Mouse (Mus musculus): ENCODE measurements around the gene Pla2g16.

Gene Pla2g16

DNA sequence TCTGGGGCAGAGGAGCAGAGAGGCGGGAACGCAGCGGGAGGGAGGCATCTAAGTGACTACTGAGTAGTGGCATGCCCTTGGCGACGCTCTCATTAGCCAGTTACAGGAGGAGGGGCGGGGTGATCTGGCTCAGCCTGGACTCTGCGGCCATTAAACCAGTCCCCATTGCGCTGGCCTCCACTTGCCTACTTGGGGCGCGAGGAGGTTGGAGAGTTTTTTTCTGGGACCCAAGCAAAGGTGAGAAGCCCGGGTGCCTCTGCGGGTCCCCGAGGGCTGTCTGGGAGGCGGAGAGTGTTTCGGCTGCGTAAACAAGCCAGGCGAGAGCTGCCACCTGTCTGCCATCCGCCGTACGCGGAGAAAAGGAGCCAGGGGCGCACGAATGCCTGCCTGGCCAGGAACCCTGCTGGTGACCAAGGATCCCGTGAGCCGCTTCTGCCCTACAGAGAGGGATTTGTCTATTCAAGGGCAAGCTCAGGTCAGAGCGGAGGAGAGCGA, at the start of gene Pla2g16:
Gene Pla2g16, plus strand, starts transcription at position 132 of the 495 bp plus-strand sequence.
- DNase-seq (ENCODE audit: low spot score in 2 of 2): peak; percentile 80 to 83

- DNase-seq (ENCODE audit: low spot score in 2 of 2): no peak
These were observed 49.2 kb upstream of the Pla2g16 start for GRCm38 (mm10) chr19:7508026-7508425.

DNA sequence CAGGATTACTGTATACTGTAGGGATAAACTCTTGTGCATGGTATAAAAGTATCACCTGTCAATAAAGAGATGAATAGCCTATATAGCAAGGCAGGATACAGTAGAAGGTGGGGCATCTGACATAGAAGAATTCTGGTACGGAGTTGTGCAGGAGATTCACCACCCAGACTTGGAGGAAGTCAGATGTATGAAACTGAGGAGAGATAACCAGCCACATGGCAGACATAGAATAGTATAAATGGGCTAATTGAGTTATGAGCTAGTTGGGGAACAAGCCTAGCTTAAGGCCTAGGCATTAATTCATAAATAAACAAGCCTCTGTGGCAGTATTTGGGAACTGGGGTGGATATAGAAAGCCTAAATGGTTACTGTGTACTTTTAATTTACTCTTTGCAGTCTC, 40.8 kb upstream of the Pla2g16 start:
- DNase-seq (ENCODE audit: low spot score in 2 of 2): no peak

GRCm38 (mm10) chr19:7521619-7522018, 35.6 kb upstream of the Pla2g16 start:
- DNase-seq (ENCODE audit: low spot score in 2 of 2): no peak

DNA sequence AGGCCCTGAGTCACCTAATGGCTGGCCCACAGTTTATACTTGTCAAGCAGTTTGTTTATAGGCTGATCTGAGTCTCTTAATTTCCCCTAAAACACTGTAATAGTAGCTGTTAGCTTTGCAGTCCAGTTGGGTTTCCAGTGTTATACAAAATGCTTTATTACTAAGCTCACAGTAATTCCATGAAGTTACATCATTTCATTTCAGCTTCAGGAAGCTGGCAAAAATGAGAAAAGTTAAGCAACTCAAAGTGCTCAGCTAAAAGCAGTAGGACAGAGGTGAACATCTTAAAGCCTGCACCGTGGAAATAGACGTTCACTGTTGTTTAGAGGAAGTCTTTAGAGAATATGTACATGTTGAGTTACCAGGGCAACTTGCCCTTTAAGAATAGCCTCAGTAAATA, 34.4 kb upstream of the Pla2g16 start:
- no peak for DNase-seq (ENCODE audit: low spot score in 2 of 2)

DNA sequence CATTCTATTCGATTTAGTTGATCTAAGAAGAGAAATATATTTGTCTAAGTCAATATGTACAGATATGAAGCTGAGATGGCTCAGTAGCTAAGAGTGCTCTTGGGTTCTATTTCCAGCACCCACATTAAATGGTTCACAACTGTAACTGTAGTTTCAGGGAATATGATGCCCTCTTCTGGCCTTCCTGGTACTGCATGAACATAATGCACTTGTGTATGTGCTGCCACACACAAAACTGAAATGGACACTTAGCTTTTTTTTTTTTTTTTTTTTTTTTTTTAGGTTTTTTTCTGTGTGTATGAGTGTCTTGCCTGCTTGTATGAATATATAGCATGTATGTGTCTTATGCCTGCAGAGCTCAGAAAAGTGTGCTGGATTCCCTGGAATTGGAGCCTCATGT, 34.0 kb upstream of the Pla2g16 start:
- DNase-seq (ENCODE audit: low spot score in 2 of 2): no peak

DNA sequence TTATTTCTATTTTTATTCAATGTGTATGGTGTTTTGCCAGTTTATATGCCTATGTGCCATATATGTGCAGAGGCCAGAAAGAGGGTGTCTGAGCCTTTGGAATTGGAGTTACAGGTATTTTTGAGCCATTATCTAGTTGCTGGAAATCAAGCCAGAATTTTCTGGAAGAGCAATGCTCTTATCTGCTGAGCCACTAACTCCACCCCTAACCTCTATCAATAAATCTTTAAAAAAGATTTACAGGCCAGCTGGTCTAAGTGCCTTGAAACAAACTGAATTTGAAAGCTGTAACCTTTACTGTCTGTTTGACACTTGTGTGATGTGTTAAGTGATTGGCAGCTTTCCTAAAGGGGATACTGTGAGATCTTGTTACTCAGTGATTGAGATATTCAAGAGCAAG, 33.5 kb upstream of the Pla2g16 start:
- no peak for DNase-seq (ENCODE audit: low spot score in 2 of 2)

GRCm38 (mm10) chr19:7524879-7525278, 32.4 kb upstream of the Pla2g16 start:
- DNase-seq (ENCODE audit: low spot score in 2 of 2): no peak

DNA sequence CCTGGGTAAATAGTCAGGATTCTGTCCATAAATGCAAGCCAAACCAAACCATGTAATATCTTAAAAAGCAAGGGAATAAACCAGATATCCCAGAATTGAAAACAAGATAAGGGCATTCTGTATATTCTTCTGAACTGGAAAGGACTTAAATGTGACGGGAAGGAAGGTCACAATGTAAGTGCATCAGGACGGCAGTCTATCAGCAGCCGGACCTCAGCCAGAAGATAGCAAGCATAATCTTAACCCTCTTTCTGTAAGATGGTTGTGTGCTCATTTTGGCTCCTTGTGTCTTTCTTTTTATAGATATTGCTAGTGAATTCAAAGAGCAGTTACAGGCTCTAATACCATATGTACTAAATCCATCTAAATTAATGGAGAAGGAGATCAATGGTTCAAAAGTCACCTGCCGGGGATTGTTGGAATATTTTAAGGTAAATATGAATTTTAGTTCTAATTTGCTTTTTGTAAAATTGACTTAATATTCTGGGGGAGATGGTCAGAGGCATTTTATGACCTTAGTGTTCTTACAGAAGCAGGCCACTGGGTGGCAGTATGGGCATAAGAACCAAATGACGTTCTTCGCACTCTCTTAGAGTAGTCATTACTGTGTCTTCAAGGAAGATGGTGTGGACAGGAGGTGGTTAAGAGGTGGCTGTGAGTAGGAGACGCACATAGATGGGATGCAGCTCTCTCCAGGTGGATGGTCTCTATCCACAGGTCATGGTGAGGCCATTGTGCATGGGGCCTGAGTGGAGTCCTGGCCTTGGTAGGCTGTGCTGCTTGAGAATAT, 28.4 kb upstream of the Pla2g16 start:
- DNase-seq (ENCODE audit: low spot score in 2 of 2): peak; percentile 10 to 46

- no peak for DNase-seq (ENCODE audit: low spot score in 2 of 2)
These were observed 25.4 kb upstream of the Pla2g16 start for GRCm38 (mm10) chr19:7531906-7532305.

DNA sequence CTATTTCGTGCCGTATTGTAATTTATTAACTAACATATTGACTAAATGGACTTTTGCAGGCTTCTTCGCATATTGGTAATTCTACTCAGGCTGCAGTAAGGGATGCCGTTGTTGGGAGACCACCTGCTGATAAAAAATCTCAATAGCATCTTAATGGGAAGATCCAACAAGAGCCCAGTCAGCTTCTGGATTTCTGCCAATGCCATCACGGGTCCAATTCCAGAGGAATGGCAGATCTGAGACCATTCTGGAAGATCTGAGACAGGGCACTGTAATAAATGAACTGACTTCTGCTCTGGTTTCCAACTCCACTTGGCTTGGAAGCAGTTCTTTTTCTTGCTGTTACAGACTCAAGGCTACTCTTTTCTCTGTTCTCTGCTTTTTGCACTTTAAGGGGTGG, 23.4 kb upstream of the Pla2g16 start:
- DNase-seq (ENCODE audit: low spot score in 2 of 2): no peak

GRCm38 (mm10) chr19:7548924-7549323, 8.3 kb upstream of the Pla2g16 start:
- DNase-seq (ENCODE audit: low spot score in 2 of 2): no peak

DNA sequence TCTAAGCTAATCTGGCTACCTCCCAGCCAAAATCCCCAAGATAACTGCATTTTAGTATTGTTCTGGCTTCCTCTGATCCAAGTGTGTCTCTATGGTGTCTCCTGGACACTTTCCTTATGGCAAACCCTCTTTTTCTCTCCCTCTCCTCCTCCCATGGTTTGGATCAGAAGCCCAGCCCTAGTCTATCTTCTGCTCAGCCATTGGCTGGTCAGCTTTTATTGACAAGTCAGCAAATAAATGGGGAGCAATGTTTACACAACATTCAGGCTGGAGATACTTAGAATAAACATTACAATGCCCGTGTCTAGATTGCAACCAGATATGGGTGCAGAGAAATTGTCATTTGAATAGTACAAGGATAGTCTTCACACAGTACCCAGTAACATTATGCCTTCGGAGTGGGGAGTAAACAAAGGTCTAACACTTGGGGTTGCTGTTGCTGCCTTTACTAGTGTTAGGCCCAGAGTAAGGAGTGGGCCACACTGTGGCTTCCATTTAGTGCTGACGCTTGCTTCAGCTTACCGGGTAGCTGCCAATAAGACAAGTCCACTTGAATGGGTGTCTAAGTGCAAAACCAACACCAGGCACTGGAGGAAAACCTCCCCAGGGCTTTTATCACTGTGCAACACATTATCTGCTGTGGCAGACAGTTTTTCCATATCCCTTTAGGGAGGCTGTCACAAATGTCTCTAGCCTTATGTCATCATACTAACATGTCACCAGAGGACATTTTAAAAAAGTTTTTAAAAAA, 5.5 kb upstream of the Pla2g16 start:
- DNase-seq (ENCODE audit: low spot score in 2 of 2): no peak

- DNase-seq (ENCODE audit: low spot score in 2 of 2): no peak
These were observed 5.0 kb upstream of the Pla2g16 start for GRCm38 (mm10) chr19:7552301-7552673.

GRCm38 (mm10) chr19:7553441-7553840, 3.8 kb upstream of the Pla2g16 start:
- no peak for DNase-seq (ENCODE audit: low spot score in 2 of 2)

GRCm38 (mm10) chr19:7554881-7555280, 2.4 kb upstream of the Pla2g16 start:
- DNase-seq (ENCODE audit: low spot score in 2 of 2): no peak

- DNase-seq (ENCODE audit: low spot score in 2 of 2): no peak
These were observed 618 bp upstream of the Pla2g16 start for GRCm38 (mm10) chr19:7556641-7557040.

GRCm38 (mm10) chr19:7557844-7558243, 585 bp downstream of the Pla2g16 start:
- peak; percentile 6 to 21 for DNase-seq (ENCODE audit: low spot score in 2 of 2)

- DNase-seq (ENCODE audit: low spot score in 2 of 2): no peak
These were observed 1.4 kb downstream of the Pla2g16 start for GRCm38 (mm10) chr19:7558675-7559074.

DNA sequence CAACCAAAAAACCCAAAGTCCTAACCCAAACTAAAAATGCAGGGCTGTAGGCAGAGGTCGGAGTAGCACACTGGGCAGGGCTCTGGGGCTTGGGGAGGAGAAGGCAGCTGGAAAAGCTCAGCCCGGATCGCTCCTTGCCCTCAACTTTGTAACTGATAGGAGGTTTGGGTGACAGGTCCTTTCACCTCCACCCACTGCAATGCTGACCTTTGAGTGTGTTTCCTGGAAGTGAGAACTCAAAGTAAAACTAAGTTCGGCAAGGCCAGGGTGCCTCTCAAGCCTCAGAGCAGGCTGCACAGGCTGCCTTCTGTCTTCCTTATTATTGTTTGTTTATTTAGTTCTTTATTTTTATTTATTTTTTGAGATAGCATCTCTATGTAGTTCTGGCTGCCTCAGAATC, 2.7 kb downstream of the Pla2g16 start:
- DNase-seq (ENCODE audit: low spot score in 2 of 2): no peak

GRCm38 (mm10) chr19:7561456-7561855, 4.2 kb downstream of the Pla2g16 start:
- DNase-seq (ENCODE audit: low spot score in 2 of 2): no peak

- peak in 1 of 2 experiments; percentile 47 for DNase-seq (ENCODE audit: low spot score in 2 of 2)
These were observed 5.4 kb downstream of the Pla2g16 start for GRCm38 (mm10) chr19:7562601-7563129.

- no peak for DNase-seq (ENCODE audit: low spot score in 2 of 2)
These were observed 6.4 kb downstream of the Pla2g16 start for GRCm38 (mm10) chr19:7563676-7564075.
